Mouse (Mus musculus) layer of hippocampus, postnatal 10 days (tissue): ENCODE data around the gene Nptxr. TPM values are rescaled to one million over a fixed set of nuclear protein-coding genes. Genes with fewer than 3 reads are reported as not detected.
A peak's percentile ranks its signal among the peaks of the same experiment; 100 is the strongest.

Experiments used
- DNase-seq, 2 experiments: peaks; one replicate each; pipeline ENCODE4 v3.0.0; 2021; ENCODE audit warnings: low spot score in 2 of 2
- long read RNA-seq: library from polyadenylated mRNA; stranded (forward); transcript quantifications from one replicate; pipeline ENCODE4 v2.0.0, GENCODE M21; 2023
- total RNA-seq, 2 experiments: library from RNA; stranded (reverse); gene quantifications; 2 replicates each; pipeline ENCODE4 v1.2.3; 2021

Gene Nptxr
- total RNA-seq, result 100 to 1,000 TPM; 648 to 749 TPM
- long read RNA-seq, full-length matches to known transcripts, result 58 of 192 reads
- long read RNA-seq, partial matches to known transcripts, result 0 of 192 reads
- long read RNA-seq, other reads (novel, unspliced or antisense), result 134 of 192 reads

GRCm38 (mm10) chr15:79804352-79805071, at the start of gene Nptxr:
TSS of gene Nptxr (minus strand) at chr15:79804766.
- DNase-seq, result peak in 1 of 2 experiments; percentile 79

- no peak for DNase-seq
Observed at GRCm38 (mm10) chr15:79850143-79850542, 45.6 kb upstream of the Nptxr start.

- peak; percentile 25 to 32 for DNase-seq
Observed at GRCm38 (mm10) chr15:79847100-79847499, 42.5 kb upstream of the Nptxr start.

- no peak for DNase-seq
Observed at GRCm38 (mm10) chr15:79845986-79846385, 41.4 kb upstream of the Nptxr start.

GRCm38 (mm10) chr15:79842985-79843384, 38.4 kb upstream of the Nptxr start:
- DNase-seq, result no peak

GRCm38 (mm10) chr15:79840281-79840680, 35.7 kb upstream of the Nptxr start:
- DNase-seq, result no peak

GRCm38 (mm10) chr15:79834881-79835260, 30.3 kb upstream of the Nptxr start:
- no peak for DNase-seq

GRCm38 (mm10) chr15:79834130-79834880, 29.7 kb upstream of the Nptxr start, which contains the start of the genes Npcd and Cbx6:
TSS of gene Npcd (minus strand) at chr15:79834237.
TSS of gene Cbx6 (minus strand) at chr15:79834688.
- DNase-seq, result peak; percentile 99

GRCm38 (mm10) chr15:79833251-79834050, 28.9 kb upstream of the Nptxr start:
- DNase-seq, result peak; percentile 53 to 64

- peak; percentile 83 to 88 for DNase-seq
Observed at GRCm38 (mm10) chr15:79832064-79832900, 27.7 kb upstream of the Nptxr start.

GRCm38 (mm10) chr15:79830388-79830787, 25.8 kb upstream of the Nptxr start:
- peak; percentile 84 to 87 for DNase-seq

GRCm38 (mm10) chr15:79829431-79829830, 24.9 kb upstream of the Nptxr start:
- DNase-seq, result no peak

- DNase-seq, result peak; percentile 64 to 72
Observed at GRCm38 (mm10) chr15:79828366-79829035, 23.9 kb upstream of the Nptxr start.

GRCm38 (mm10) chr15:79827778-79828210, 23.2 kb upstream of the Nptxr start:
- DNase-seq, result peak in 1 of 2 experiments; percentile 38

GRCm38 (mm10) chr15:79827061-79827777, 22.7 kb upstream of the Nptxr start:
- peak in 1 of 2 experiments; percentile 34 for DNase-seq

GRCm38 (mm10) chr15:79826221-79826935, 21.8 kb upstream of the Nptxr start:
- DNase-seq, result no peak

- DNase-seq, result peak; percentile 39 to 60
Observed at GRCm38 (mm10) chr15:79825146-79825825, 20.7 kb upstream of the Nptxr start.
